Mouse (Mus musculus): ENCODE measurements around the gene Traf3ip2. TPM values are rescaled to one million over a fixed set of nuclear protein-coding genes. Genes with fewer than 3 reads are reported as not detected.

Traf3ip2 gene
- total RNA-seq, 2 experiments from 2014 or later = 4.7 to 5.4 TPM

- DNase-seq = no peak
These were observed 65.6 kb downstream of the Traf3ip2 start for GRCm38 (mm10) chr10:39678199-39678791.

GRCm38 (mm10) chr10:39681014-39681413, 68.3 kb downstream of the Traf3ip2 start:
- no peak for DNase-seq

DNA sequence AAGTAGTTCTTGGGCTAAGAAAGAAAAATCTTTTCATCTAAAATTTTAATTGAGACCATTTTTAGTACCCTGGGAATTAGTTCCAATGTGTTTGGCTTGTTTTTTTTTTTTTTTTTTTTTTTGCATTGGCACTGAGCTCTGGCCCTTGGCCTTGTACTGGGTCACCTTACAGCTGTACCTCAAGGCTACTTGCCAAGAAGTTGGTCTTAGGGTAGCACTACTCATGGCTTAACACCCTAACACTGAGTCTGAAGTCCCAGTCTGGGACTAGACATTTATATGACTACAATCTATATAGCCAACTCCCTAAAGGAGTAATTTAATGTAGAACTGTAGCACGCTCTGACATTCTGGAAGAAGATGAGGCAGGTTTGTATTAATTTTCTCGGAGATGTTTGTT, 69.8 kb downstream of the Traf3ip2 start:
- DNase-seq = no peak

DNA sequence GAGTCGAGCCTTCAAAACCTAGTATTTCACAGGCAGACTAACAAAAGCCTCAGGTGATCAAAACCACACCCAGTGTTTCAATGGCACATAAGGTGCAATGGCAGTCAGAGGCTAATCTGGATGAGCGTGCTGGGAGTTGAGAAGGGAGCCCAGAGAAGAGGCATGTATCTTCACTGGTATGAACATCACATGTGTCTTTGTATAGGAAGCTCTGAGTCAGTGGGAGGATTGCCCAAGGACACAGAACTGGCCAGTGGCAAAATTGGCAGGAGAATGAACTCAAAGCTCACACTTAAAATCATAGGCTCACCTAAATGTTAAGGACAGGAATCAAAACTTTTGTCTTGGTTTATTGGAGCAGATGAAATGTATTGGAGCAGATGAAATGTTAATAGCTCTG, 70.7 kb downstream of the Traf3ip2 start:
- DNase-seq = no peak

DNA sequence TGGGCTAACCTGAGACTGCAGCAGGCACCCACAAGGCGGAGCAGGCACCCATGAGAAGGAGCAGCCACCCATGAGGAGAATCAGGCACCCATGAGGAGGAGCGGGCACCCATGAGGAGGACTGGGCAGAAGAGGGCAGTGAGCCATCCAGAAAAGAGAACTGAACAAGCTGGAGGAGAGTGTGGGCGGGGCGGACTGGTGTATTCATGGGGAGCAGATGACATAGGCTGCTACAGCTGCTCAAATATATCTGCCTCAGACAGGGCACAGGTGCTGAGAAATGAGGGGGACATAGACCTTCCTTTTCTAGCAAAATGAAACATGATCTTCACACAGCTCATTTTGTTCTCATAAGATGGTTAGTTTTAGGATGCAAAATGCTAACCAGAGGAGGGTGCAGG, 74.1 kb downstream of the Traf3ip2 start:
- DNase-seq = no peak

GRCm38 (mm10) chr10:39687851-39688250, 75.1 kb downstream of the Traf3ip2 start:
- no peak for DNase-seq

- no peak for DNase-seq
These were observed 78.8 kb downstream of the Traf3ip2 start for GRCm38 (mm10) chr10:39691351-39692064.

DNA sequence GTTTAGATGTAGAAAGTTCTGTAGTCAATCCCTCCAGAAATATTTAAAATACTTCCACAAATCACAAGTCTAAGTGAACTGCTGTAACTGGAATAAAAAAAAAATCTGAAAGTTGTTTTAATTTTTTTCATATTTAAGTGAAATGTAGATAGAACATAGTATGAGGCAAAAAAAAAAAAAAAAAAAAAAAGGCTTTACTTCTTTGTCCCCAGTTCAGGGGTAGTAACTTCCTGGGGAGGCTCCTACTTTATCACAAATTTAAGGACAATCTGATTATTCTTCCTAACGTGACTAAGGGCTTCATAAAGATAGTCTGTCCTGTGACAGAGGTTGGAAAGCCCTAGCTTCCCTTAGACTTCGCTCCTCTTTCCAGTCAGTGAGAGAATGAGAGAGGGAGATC, 79.4 kb downstream of the Traf3ip2 start:
- DNase-seq = no peak

Other genes with a start within 250 kb of the Traf3ip2 start
- 10 to 100 TPM; 30.6 to 32.2 TPM for gene Fyn, start 244.1 kb upstream of the Traf3ip2 start, total RNA-seq (2021)
- 1 to 10 TPM; 9.6 to 9.9 TPM for gene Rev3l, start 119.2 kb downstream of the Traf3ip2 start, total RNA-seq (2021)